Mouse (Mus musculus) G1E (cell line): ENCODE measurements at regions not wholly inside any gene's neighbourhood (a gene's known extent, or its start where the extent isn't known, plus 50 kb on each side); places are given as distances from the start of the nearest gene placed in this dataset.

Experiments
- ATAC-seq: 2 replicates; pipeline ENCODE4 v1.8.0; 2016; ENCODE audit warnings: mild to moderate bottlenecking; ENCODE audit not compliant: insufficient number of reproducible peaks, poor library complexity, low FRiP score, severe bottlenecking; ENCODE audit errors: extremely low read depth
- DNase-seq: peaks from one replicate; pipeline ENCODE4 v3.0.0; 2012; ENCODE audit warnings: low spot score
- H3K27me3 ChIP-seq: 2 replicates; pipeline ENCODE4 v1.6.1; 2012; ENCODE audit warnings: mild to moderate bottlenecking, low read length, inconsistent platforms; ENCODE audit not compliant: insufficient read depth
- H3K36me3 ChIP-seq: replicated peaks from 2 replicates; pipeline ENCODE3; 2012; ENCODE audit warnings: mild to moderate bottlenecking, inconsistent platforms
- H3K4me1 ChIP-seq: 2 replicates; pipeline ENCODE4 v1.6.1; 2012; ENCODE audit warnings: low read depth, low read length, inconsistent platforms, mixed read lengths; ENCODE audit not compliant: insufficient read depth
- H3K4me3 ChIP-seq: 2 replicates; pipeline ENCODE4 v1.5.1; 2012; ENCODE audit warnings: low read depth, mild to moderate bottlenecking, inconsistent platforms, low read length, moderate library complexity, mixed read lengths
- H3K9me3 ChIP-seq: replicated peaks from 2 replicates; pipeline ENCODE4 v1.6.1; 2012; ENCODE audit warnings: inconsistent platforms
- CTCF ChIP-seq: IDR thresholded peaks from 2 replicates; pipeline ENCODE4 v1.5.1; 2012; ENCODE audit warnings: low read depth, low read length, inconsistent platforms, mixed read lengths
- GATA1 ChIP-seq: IDR thresholded peaks from 2 replicates; pipeline ENCODE4 v1.6.1; 2012; ENCODE audit warnings: borderline replicate concordance, low read length, inconsistent platforms, mixed read lengths
- GATA2 ChIP-seq: IDR thresholded peaks from 2 replicates; pipeline ENCODE4 v1.6.1; 2012; ENCODE audit warnings: low read depth, low read length, inconsistent platforms, borderline replicate concordance
- POLR2AphosphoS5 ChIP-seq: IDR thresholded peaks from 2 replicates; pipeline ENCODE4 v1.6.1; 2012; ENCODE audit warnings: low read depth, low read length, inconsistent platforms; ENCODE audit not compliant: insufficient replicate concordance
- TAL1 ChIP-seq: conservative IDR thresholded peaks from 2 replicates; pipeline ENCODE4 v1.6.1; 2012; ENCODE audit warnings: low read depth, low read length, inconsistent platforms, mixed read lengths

DNA sequence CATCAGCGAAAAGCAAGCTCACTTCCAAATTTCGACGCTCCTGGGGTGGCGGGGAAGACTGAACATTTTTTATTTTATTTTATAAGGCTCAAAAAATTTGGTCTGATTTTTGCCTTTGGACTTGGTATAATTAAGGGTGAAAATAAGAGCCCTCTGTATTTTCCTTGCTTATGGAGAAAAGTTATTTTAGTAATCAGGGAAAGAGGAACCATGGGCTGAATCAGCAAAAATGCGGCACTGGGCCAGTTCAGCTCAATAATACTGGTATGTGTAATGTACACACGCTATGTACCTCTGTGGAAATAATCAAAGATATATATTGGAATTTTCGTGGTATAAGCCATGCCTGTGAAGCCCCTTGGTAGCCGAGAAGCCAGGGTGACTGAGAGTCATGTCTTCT, 113.7 kb upstream of the Six2 start:
- peaks cover 17% of the 10 kb centered on the region; the same call in 1 of the 2 replicates for H3K27me3 ChIP-seq
- no peaks in the 10 kb centered on the region for H3K36me3 ChIP-seq
- TF ChIP-seq CTCF (no peak), GATA1 (no peak), POLR2AphosphoS5 (no peak), GATA2 (no peak), TAL1 (no peak)
- H3K9me3 ChIP-seq, result no peaks in the 10 kb centered on the region
- H3K4me1 ChIP-seq, result no peaks in the 10 kb centered on the region
- DNase-seq, result no peak
- no peak overlapping the region for H3K4me3 ChIP-seq
- no peak for ATAC-seq

DNA sequence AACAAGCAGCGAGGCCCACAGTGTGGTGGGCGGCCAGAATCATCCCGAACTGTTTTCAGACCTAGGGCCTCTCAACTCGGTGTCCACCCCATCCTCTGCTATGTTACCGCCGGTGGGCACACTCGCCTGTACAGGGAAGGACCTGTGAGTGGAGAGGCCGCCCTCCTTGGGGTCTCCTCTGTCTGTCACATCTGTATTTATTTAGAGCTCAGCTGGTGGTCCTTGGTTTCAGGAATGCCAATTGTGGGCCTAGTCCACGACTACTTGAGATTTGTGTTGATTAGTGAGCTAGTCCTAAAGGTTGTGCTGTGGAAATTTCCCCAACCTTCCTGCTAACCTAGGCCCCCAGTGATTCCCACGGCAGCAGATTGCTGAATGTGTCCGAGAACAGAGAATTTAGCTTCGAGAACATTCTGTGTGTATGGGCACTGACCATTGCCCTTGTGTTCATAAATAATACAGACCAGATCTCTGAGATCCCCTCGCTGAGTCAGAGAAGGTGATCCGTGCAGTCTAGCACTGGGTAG, 113.1 kb upstream of the Six2 start:
- ATAC-seq, result no peak
- H3K4me3 ChIP-seq, result no peak overlapping the region

DNA sequence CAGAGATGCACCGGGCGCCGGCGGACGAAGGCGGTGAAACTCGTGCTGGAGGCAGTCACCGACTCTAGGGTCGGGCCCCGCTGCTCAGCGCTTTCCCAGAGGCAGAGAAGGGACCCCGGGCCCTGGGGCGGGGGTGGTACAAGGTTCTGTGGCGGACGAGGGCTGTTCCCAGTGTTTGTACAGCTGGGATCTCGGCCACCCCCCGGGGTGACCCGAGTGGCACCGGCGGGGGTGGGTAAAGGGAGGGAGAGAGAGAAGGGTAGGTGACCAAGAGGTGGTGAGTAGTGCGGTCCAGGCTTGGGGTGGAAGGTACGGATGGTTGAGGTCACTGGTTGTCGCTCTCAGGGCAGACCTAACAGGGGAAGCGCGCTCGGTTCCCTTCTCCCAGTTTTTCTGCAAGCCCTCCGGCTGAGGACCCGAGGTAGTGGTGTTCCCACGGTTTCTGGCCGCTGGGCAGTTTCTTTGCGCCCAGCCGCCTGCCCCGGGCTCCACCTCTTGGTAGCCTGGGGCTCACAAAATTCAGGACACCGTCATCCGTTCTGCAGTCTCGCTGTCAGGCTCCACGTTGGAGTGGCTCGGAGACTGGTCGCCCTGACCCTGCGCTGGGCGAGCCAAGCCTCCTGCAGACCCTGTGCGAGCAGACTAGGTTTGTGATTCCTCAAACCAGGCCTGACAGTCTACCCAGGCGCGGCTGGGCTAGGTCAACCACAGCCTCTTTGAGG, 112.4 kb upstream of the Six2 start:
- Histone ChIP-seq H3K9me3 (no peaks in the 10 kb centered on the region), H3K4me1 (no peaks in the 10 kb centered on the region), H3K36me3 (no peaks in the 10 kb centered on the region), H3K27me3 (peaks cover 17% of the 10 kb centered on the region; the same call in 1 of the 2 replicates), H3K4me3 (no peak overlapping the region)
- ATAC-seq (no peak), DNase-seq (no peak)
- TF ChIP-seq TAL1 (no peak), CTCF (no peak), POLR2AphosphoS5 (no peak), GATA1 (no peak), GATA2 (no peak)

More for the DNA sequence above, 113.1 kb upstream of the Six2 start:
- DNase-seq, result no peak
- Histone ChIP-seq H3K4me1 (no peaks in the 10 kb centered on the region), H3K36me3 (no peaks in the 10 kb centered on the region), H3K9me3 (no peaks in the 10 kb centered on the region), H3K27me3 (peaks cover 17% of the 10 kb centered on the region; the same call in 1 of the 2 replicates)
- TF ChIP-seq POLR2AphosphoS5 (no peak), GATA2 (no peak), GATA1 (no peak), CTCF (no peak), TAL1 (no peak)

GRCm38 (mm10) chr17:85799865-85800356, 111.8 kb upstream of the Six2 start:
- no peak overlapping the region for H3K4me3 ChIP-seq
- ATAC-seq, result no peak
- no peaks in the 10 kb centered on the region for H3K36me3 ChIP-seq
- DNase-seq, result no peak
- no peaks in the 10 kb centered on the region for H3K4me1 ChIP-seq
- peaks cover 17% of the 10 kb centered on the region; the same call in 1 of the 2 replicates for H3K27me3 ChIP-seq
- TF ChIP-seq GATA2 (no peak), TAL1 (no peak), GATA1 (no peak), CTCF (no peak), POLR2AphosphoS5 (no peak)
- no peaks in the 10 kb centered on the region for H3K9me3 ChIP-seq

DNA sequence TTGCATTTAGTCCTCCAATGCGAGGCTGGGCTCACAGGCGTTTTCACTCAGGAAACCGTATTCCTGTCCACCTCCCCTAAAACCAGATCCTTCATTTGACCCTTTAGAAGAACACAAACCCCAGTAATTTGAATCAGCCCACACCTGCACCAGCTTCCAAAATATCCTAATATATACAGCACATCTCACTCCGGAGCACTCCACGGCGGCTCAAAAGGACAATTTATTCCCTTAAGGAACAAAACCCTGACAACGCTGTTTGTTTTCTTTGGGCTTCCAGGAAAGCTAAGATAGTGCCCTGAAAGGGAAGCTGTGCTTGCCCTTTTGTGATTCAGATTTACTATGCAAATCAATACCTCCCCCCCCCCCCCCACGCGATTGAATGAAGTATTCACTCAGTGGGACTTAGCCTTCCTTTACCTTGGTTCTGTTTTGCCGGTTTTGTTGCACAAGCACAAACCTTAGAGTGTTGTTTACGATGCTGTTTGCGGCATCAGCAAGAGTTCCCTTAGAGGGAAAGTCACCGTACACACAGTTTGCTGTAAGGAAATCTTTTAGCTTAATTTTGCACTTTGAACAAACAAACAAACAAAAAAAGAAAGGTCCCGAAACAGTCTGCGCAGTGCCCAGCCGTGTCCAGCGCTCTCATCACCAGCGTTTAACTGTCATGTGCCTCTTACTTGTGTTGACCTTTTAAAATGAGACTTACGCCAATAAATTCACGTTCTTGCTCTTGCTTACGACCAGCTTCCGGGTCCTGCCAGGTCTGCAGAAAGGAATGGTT, 111.2 kb upstream of the Six2 start:
- TF ChIP-seq TAL1, result no peak
- TF ChIP-seq CTCF, result no peak
- no peak for TF ChIP-seq POLR2AphosphoS5
- TF ChIP-seq GATA1, result no peak
- TF ChIP-seq GATA2, result no peak
- H3K4me1 ChIP-seq, result no peaks in the 10 kb centered on the region
- peaks cover 19% of the 10 kb centered on the region; the same call in 1 of the 2 replicates for H3K27me3 ChIP-seq
- no peaks in the 10 kb centered on the region for H3K36me3 ChIP-seq
- no peaks in the 10 kb centered on the region for H3K9me3 ChIP-seq
- no peak overlapping the region for H3K4me3 ChIP-seq
- ATAC-seq (no peak), DNase-seq (no peak)

DNA sequence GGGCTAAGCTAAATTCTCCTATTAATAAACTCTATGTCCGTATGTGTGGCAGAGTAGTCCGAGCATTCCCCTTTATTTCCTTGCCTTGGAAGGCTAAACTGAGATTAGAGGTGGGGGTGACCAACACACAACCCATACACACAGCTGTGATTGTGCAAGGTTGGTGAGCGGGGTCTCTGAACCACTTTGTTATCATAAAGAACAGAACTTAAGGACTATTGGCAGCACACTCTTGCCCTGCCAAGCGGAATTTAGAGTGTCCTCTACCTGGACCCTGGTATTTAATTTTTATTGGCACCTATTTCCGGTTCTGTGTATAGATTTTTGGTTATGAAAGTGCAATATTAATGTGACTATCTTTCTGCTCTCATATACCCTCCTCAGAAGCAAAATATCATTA, 109.7 kb upstream of the Six2 start:
- Histone ChIP-seq H3K36me3 (no peaks in the 10 kb centered on the region), H3K4me1 (no peaks in the 10 kb centered on the region), H3K9me3 (no peaks in the 10 kb centered on the region), H3K27me3 (peaks cover 19% of the 10 kb centered on the region; the same call in 1 of the 2 replicates), H3K4me3 (no peak overlapping the region)
- ATAC-seq, result no peak
- DNase-seq, result no peak
- TF ChIP-seq GATA1 (no peak), CTCF (no peak), POLR2AphosphoS5 (no peak), GATA2 (no peak), TAL1 (no peak)
